Mouse (Mus musculus) small intestine, adult 2 months (tissue): ENCODE results near the gene Mark2.

Experiments used
- CTCF ChIP-seq: fragments of 200-500 bp; IDR thresholded peaks from 2 replicates; pipeline ENCODE4 v1.5.1; 2012; ENCODE audit warnings: low read depth, mild to moderate bottlenecking, control low read depth, inconsistent platforms, low read length, moderate library complexity, mixed read lengths; ENCODE audit not compliant: insufficient replicate concordance, insufficient read length; ENCODE audit errors: extremely low read depth
- POLR2A ChIP-seq: fragments of 200-500 bp; IDR thresholded peaks from 2 replicates; pipeline ENCODE4 v1.6.1; 2012; ENCODE audit warnings: low read depth, mild to moderate bottlenecking, control low read depth, inconsistent platforms, low read length, moderate library complexity

DNA sequence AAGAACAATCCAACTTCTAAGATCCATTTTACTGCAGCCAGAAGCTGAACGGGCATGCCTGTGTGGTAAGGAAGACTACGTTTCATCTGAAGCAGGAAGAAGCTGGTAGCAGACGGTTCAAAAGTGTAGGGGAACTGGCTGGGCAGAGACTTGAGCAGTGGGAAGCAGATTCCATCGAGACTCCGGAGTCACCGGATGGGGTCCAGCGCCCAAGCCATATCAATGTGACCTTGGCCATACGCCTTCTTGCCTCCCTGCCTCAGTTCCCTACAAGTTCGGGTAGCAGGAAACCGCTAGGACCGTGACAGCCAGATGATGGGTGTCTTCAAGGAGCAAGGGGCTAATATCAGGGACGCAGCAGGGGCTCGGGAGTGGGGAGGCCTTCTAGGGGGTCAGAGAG, 101.4 kb downstream of the Mark2 start:
- no peak for TF ChIP-seq POLR2A
- no peak for TF ChIP-seq CTCF
